Mouse (Mus musculus): ENCODE data around the gene Srgap2.

DNA sequence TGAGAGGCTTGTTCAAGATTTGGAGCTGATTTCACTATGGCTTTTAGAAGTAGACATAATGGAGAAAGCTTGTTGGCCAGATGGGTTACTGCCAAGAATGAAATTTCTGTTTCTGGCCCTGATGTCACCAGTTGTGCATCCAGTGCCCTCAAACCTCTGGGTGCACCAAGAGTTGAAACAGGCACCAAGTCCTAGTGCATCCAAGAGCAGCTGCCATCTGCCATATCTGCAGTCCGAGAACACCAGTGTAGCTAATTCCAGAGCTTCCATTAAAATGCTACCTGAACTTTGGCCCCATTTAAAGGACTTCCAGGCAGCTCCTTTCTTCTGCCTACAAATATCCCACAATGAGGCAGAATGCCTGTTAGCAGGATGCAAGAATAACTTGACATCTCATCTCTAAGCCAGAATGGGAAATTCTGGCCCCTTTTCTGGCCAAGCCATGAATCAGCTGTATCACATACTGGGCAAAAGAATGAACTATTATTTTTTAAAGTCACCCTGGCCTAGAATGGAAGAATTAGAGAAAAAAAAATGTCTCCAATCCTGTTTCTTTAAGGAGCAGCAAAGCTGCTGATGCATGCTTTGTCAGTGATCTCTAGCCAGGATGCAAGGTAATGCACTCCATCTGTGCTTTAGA lies 180.1 kb downstream of the Srgap2 start:
- TF ChIP-seq GATA1 (IDR thresholded peaks at IDR 0.05; ENCODE audit: low read length) (no peak), TAL1 (IDR thresholded peaks at IDR 0.05; ENCODE audit: low read length) (no peak)

Data from erythroblast, embryonic 14.5 days (primary cell).